Mouse (Mus musculus) CD4-positive, CD25-positive, alpha-beta regulatory T cell (primary cell): ENCODE data around the gene Apobec2. TPM values are rescaled to one million over a fixed set of nuclear protein-coding genes. Genes with fewer than 3 reads are reported as not detected.

Experiments used
- polyA plus RNA-seq: library from polyadenylated mRNA; unstranded; fragments of 100-300 nt; shearing (Covaris generic); gene quantifications from one replicate; pipeline ENCODE4 v1.2.1, GENCODE M21; 2017

Apobec2 gene
- polyA plus RNA-seq, result 7.3 TPM

GRCm38 (mm10) chr17:48432158-48432980 is at the start of gene Apobec2:
TSS of gene Apobec2 (minus strand) at chr17:48432930.

DNA sequence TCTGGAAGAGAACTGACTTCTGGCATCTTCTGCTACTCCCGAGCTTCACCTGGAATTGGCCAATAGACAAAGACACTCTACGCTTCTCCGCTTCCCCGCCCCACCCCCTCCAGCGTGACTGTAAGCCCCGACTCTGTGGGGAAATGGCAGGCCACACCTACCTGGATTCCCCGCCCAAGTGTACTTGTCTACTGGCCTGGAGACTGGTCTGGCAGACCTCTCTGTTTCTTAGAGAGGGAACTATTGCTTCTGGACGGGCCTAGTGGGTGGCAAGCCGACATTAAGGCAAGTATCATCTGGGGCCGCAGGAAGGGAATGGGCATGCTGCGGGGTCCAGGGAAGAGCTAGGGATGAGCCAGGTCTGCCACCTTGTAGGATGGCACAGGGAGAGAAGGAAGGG is 22.0 kb upstream of the Apobec2 start, which contains the start of gene Unc5cl:
Gene Unc5cl, plus strand, starts transcription at position 214 of the 400 bp plus-strand sequence.

GRCm38 (mm10) chr17:48451353-48451675 is 18.6 kb upstream of the Apobec2 start, which contains the start of gene Tspo2:
TSS of gene Tspo2 (minus strand) at chr17:48451522.

DNA sequence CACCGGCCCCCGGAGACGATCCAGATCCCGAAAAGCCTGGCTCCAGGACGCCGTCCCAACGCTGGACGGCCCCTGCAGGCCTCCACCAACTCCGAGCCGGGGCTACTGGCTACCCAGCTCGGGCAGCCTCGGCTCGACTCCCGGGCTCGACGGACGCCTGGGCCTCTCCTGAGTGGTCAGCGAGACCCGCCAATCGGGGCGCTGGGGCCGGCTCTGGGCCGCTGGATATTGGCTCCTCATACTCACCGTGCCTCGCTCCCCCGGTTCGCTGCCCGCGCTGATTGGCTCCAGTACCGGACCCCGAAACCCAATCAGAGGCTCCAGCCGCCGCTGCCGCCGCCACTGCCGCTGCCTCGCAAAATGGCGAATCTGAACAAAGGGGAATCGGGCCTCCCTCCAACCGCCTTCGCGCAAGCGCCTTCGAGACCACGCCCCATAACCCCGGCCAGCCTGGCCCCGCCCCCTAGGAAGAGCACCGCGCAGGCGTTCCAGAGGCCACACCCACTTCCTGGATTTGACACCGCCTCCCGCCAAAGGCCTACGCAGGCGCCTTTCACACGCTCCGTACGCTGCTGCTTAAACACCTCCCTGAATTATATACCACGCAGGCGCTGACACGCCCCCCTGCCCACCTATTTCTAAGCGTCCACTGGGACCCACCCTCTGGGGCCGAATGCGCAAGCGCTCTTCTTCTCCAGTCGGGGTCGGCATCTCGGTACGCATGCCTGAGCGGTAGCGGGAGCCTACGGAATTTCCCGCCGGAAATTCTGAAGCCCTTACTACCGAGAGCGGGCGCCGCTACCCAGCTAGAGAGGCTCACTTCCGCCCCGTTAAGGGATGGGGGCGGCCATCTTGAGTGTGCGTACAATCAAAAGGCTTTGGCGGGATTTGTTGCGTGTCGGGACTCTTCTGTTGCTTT is 23.1 kb downstream of the Apobec2 start, which contains the start of the genes Nfya and Oard1:
Gene Nfya, minus strand, starts transcription at position 527 of the 919 bp plus-strand sequence.
Gene Oard1, plus strand, starts transcription at position 635 of the 919 bp plus-strand sequence.

Other genes with a start within 250 kb of the Apobec2 start
- gene Trem1, start 200.2 kb downstream of the Apobec2 start, polyA plus RNA-seq, result not detected
- not detected for gene Trem3, start 185.2 kb downstream of the Apobec2 start, polyA plus RNA-seq
- gene Treml4, start 168.6 kb downstream of the Apobec2 start, polyA plus RNA-seq, result 1.2 TPM
- 32.8 TPM for gene Treml2, start 133.4 kb downstream of the Apobec2 start, polyA plus RNA-seq
- gene B430306N03Rik, start 116.8 kb downstream of the Apobec2 start, polyA plus RNA-seq, result 4.9 TPM
- gene Trem2, start 86.5 kb downstream of the Apobec2 start, polyA plus RNA-seq, result not detected
- gene Treml1, start 73.0 kb downstream of the Apobec2 start, polyA plus RNA-seq, result not detected
- 4.6 TPM for gene Nfya, start 23.0 kb downstream of the Apobec2 start, polyA plus RNA-seq
- 85.2 TPM for gene Oard1, start 22.9 kb downstream of the Apobec2 start, polyA plus RNA-seq
- gene Tspo2, start 18.6 kb upstream of the Apobec2 start, polyA plus RNA-seq, result 0.06 TPM
- 38.9 TPM for gene Unc5cl, start 22.0 kb upstream of the Apobec2 start, polyA plus RNA-seq